Mouse (Mus musculus) embryo, embryonic 10 days (tissue): ENCODE data around the gene Cdc14a.

Experiments used
- DNase-seq: peaks from one replicate; pipeline ENCODE4 v3.0.0-alpha.2; 2015; ENCODE audit warnings: low spot score

Gene Cdc14a

DNA sequence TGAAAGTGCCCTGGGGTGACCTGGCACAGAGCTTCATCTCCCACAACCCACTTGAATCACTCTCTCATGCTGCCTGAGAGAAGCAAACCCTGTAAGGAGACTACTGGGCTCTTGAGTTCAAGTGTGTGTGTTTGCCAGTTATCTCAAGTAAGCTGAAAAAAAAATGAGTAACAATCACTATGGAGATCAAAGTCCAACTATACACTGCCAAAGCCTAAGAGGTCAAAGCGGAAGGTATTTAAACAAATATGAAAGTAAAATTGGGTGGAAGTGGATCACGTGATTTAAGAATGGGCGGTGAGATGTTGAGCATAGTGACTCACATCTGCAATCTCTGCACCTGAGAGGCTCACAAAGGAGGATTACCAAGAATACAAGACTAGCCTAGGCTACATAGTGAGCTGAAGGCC, 9.4 kb downstream of the Cdc14a start:
- no peak for DNase-seq

- no peak for DNase-seq
These were observed 10.7 kb downstream of the Cdc14a start for GRCm38 (mm10) chr3:116412954-116413724.

GRCm38 (mm10) chr3:116410051-116410450, 13.8 kb downstream of the Cdc14a start:
- DNase-seq: no peak

DNA sequence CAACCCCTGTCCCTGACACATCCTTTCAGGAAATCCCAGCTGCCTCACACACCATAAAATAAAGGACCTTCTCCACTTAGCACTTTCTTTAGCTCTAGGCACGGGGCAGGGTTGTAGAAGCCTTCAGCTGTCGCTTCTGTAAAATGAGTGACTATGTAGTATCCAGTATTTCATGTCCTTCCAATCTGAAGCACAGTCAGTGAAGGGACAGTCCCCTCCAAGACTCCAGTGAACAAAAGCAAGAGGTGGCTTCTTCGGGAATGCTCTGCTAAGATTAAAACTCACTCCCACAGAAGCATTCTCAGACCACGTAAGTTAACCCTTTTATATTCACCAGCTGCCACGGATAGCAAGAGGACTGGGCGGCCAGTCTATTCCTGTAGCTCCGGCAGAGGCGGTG, 14.3 kb downstream of the Cdc14a start:
- DNase-seq: no peak

- no peak for DNase-seq
These were observed 15.0 kb downstream of the Cdc14a start for GRCm38 (mm10) chr3:116408856-116409255.

- DNase-seq: no peak
These were observed 18.3 kb downstream of the Cdc14a start for GRCm38 (mm10) chr3:116405516-116405915.

DNA sequence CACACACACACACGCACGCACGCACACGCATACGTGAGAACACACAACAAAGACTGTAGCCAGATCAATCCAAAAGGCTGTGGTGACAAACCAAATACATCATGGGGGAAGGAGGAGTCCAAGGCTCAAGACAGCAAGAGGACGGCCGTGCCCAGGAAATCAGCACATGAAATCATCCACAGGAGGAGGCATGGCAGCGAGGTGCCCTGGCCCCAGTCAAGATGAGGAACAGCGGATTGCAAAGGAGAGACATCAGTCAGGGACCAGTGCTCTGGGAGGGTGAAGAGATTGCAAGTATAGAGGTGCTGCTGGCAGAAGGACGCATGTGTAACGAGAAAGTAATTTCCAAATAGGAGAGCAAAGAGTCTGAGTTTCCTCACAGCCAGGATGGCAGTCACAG, 22.4 kb downstream of the Cdc14a start:
- DNase-seq: no peak

DNA sequence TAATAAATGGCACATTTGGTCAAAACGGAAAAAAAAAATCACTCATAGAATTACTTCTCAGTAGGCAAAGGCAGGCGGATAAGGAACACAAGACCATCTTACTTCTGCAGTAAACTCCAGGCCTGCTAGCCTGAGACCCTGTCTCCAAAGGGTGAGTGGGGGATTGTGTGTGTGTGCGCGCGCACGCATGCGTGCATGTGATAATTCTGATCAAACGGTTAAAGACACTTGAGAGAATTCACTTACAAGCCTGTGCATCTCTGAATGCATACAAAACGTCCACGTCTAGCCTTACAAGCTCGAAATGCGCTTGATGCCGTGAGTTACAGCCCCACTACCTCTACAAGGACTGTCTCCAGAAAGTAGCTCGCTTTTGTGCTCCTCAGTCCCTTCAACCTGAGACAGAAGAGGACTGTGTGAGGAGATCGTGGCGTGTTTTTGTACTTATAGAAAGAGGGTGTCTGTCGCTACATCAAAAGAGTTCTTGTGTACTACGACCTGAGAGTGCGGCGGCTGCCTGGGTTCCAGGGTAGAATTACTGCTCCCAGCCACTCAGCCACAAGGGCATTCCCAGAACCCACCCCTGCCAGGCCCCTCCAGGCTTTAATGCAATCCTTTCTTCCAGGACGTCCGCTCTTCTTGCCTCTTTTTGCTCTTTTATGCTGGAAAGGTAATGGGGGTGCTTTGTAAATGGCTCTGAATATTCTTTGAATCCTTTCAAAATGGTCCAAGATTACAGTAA, 24.3 kb downstream of the Cdc14a start:
- no peak for DNase-seq

- DNase-seq: no peak
These were observed 25.3 kb downstream of the Cdc14a start for GRCm38 (mm10) chr3:116398543-116398942.

- DNase-seq: no peak
These were observed 25.9 kb downstream of the Cdc14a start for GRCm38 (mm10) chr3:116397976-116398375.

DNA sequence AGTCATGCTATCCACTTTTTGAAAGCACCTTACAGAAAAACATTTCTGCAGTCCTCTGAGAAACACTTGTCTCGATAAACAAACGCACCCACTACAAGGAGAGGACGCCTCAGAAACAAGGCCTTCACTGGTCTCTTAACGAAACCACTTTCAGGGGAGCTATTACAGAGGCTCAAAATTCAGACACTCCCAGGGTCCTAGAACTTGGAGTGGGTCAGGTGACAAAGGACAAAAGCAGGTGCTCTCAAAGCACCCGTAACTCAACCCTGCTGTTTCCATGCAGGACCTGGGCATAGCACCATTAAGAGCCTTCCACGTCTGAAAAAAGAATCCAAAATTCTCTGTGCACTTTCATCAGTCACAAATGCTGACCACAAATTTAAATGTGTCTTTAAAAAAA, 26.5 kb downstream of the Cdc14a start:
- no peak for DNase-seq

GRCm38 (mm10) chr3:116396571-116396970, 27.3 kb downstream of the Cdc14a start:
- DNase-seq: no peak

DNA sequence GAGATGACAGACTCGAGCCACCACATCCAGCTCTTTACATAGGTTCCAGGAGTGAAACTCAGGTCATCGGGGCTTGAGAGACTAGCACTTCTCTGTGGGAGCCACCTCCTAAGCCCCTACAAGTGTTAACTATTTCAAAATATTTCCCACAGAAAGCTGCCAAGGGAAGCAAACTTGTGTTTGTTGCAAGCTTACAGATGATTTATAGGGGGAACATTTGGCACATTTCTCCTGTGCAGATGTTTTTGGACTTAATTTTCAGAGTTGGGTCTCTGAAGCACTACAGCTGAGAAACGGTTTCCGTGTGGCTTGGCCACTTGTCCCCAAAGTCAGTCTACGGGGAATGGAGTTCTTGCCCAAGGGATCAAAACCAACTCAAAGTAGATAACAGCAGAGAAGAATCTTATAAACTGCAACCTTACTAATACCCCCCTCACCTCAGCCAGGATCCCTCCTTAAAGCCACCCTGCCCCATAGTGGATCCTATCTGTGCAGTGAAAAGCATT, 28.9 kb downstream of the Cdc14a start:
- DNase-seq: no peak

- DNase-seq: no peak
These were observed 32.4 kb downstream of the Cdc14a start for GRCm38 (mm10) chr3:116391399-116391798.

DNA sequence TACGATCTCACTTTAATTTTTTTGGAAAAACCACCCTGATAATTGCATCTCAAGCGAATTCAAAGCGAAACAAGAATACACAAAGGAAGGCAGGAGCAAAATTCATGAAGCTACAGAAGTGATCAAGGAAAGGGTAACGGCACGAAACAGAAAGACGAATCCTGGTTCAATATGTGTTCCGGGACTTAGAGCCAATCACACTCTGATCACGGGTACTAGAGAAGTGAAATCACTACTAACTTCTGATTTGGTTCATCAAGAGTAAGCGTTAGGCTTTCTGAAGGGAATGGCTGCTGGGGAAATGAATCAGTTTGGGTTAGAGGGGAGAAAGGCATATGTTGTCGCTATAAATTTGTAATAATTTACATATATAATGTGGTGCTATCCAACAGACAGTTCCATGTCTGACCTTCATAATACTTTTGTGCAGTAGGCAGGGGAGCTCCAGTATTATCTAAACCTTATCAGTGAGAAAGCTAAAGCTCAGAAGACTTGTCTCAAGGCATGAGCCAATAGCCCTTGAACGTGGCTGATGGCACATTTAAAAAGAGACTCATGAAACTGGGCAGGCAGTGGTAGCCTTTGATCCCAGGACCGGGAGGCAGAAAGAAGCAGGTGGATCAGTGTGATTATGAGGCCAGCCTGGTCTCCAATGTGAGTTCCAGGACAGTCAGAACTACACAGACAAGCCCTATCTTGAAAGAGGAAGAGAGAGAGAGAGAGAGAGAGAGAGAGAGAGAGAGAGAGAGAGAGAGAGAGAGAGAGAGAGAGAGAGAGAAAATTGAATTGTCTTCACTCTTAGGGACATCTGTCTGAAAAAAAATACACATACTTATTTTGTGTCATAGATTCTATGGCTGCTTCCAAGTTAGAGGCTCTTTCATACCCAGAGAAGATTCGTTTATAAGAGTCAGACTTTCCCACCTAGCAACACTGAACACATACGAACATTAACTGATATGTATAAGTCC, 34.0 kb downstream of the Cdc14a start:
- no peak for DNase-seq

- DNase-seq: no peak
These were observed 35.0 kb downstream of the Cdc14a start for GRCm38 (mm10) chr3:116388808-116389207.

DNA sequence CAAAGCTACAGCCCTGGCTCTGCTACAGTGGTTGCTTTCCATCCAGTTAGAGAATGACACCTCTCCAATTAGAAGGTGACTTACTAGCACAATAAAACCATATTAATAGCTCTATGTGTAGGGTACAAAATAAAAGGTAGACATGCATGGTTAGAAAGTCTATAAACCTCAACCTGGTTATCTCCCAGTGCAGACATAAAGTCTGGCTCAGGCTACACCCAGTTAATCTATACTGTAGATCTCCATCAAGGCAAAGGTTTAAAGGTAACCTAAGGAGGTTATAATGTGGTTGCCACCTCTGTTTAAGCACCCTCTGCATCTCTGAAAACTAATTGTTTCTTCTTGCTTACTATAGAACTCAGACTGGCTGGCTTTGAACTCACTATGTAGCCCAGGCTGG, 36.9 kb downstream of the Cdc14a start:
- DNase-seq: no peak

DNA sequence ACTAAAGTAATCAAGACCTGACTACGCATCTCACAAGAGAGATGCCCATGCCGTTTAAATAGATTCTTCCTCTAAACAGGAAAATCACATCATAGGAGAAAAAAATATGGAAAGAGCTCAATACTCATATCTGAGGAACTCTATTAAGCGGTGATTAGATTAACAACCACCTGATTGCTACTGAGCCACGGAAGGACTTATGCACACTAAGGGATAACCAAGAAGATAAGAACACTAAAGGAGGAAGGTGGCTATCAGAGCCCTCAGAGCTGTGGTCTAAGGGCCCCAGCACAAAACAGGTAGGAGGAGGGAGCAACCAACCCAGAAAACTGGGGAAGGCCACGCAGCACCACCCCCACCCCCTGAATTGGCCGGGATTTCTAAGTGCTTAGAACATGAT, 37.5 kb downstream of the Cdc14a start:
- DNase-seq: no peak

GRCm38 (mm10) chr3:116384319-116384718, 39.5 kb downstream of the Cdc14a start:
- no peak for DNase-seq

DNA sequence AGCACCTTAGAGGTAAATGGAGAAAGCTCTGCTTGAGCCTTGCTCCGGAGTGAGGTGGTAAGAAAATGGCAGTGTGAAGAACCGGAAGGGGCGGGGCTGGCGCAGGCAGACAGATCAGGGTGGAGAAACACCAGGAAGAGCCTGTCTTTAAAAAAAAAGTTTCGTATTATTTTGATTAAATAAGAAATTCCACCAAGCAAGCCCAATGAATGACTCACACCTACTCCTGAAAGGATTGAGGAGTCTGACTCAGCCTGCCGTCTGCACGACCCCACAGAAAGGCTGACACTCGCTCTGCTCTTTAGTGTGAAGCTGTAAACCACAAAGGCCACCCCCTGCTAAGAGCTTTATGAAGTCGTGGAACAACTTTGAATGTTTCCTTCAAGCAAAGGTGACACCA, 43.5 kb downstream of the Cdc14a start:
- DNase-seq: no peak

DNA sequence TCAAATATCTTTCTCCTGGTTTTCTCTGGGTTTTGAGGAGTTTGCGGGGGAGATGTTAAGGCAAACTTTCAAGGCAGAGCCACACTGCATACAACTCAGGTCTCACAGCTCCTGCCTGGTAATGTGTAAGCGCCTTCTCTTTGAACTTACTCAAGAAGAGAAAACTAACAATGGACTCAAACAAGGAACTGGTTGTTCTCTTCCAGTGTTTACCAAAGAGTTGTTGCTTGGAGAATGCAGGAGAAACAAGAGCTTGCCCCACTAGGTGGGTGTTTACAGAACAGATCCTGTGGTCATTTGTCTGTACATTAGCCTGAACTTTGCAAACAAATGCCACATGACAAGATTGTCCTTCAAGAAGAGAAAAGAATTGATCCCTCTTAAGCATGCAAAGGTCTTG, 48.4 kb downstream of the Cdc14a start:
- no peak for DNase-seq

DNA sequence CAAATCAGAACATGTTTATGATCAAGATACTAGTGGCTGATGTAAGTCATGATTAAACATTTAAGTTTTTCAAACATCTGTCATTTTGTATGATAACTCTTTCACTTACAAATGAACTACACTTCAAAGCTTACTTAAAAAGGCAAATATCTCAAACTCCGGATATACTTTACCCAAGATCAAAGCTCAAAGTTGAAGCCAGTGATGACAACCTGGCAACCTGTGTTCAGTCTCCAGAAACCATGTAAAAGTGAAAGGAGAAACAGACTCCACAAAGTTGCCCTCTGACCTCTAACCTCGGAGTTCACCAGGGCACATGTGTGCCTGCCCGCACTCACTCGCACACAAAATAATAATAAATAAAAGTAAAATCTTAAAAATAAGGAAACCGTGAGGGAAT, 49.3 kb downstream of the Cdc14a start:
- DNase-seq: no peak
